ENCODE assay signal across 8 mouse cellular contexts in the genomic region with DNA sequence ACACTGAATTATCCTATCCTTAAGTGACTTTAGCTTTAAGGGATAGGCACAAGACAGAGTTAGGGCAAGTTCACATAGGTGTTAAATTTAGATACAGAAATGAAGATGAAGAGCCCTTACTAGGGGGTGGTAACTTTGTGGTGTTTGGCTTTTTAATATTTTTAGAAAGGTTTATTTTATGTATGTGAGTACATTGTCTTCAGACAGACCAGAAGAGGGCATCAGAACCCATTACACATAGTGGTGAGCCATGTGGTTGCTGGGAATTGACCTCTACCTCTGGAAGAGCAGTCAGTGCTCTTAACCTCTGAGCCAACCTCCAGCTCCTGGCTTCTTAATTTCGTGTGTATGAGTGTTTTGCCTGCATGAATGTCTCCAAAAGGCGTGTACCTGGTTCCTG. TPM values are rescaled to one million over a fixed set of nuclear protein-coding genes. Genes with fewer than 3 reads are reported as not detected.
DNase-seq lines count a peak whose midpoint lies in the region; ATAC-seq and TF ChIP-seq lines count a peak whose summit lies in the region.

No protein-coding gene starts in this region.

- no peak overlapping the region for H3ac ChIP-seq in myocyte (ENCODE audit: control insufficient read depth, insufficient read length)

- H3K4me3 ChIP-seq in kidney, adult 2 months (ENCODE audit: insufficient read depth, low read depth, low read length): no peak overlapping the region
- H3K4me3 ChIP-seq in embryonic facial prominence, embryonic 10.5 days: peak overlapping the region; percentile 84
- H3K4me3 ChIP-seq in kidney, embryonic 15.5 days (replicated peaks): peak overlapping the region; percentile 67; the same call in 1 of the 2 replicates
- peak overlapping the region; percentile 93 for H3K4me3 ChIP-seq in myocyte

- peak overlapping the region; percentile 71; the same call in 1 of the 2 replicates for H3K27ac ChIP-seq in kidney, adult 2 months (ENCODE audit: insufficient read depth, low read depth, low read length)
- no peak overlapping the region; the same call in 1 of the 2 replicates for H3K27ac ChIP-seq in embryonic facial prominence, embryonic 10.5 days (replicated peaks)
- H3K27ac ChIP-seq in kidney, embryonic 15.5 days: peak overlapping the region; percentile 51; the same call in 1 of the 2 replicates

- no peak for TF ChIP-seq POLR2A in kidney, adult 2 months (IDR thresholded peaks at IDR 0.05; ENCODE audit: low read depth, low read length)
- no peak for TF ChIP-seq POLR2A in myocyte (IDR thresholded peaks at IDR 0.05; ENCODE audit: insufficient read length, low read depth)

- TF ChIP-seq CTCF in kidney, adult 2 months (conservative IDR thresholded peaks at IDR 0.05; ENCODE audit: insufficient read depth, insufficient read length, low read depth, low read length): no peak

- 37% methylated on average over 2 of the region's 2 CpGs for WGBS in kidney, adult 2 months
- 60% methylated on average over 2 of the region's 2 CpGs for WGBS in embryonic facial prominence, embryonic 10.5 days
- 66% methylated on average over 2 of the region's 2 CpGs for WGBS in kidney, embryonic 15.5 days

- H3K9ac ChIP-seq in kidney, embryonic 15.5 days: peak overlapping the region; percentile 74; the same call in 1 of the 2 replicates

- peaks cover 45% of the 10 kb centered on the region for H3K79me2 ChIP-seq in myocyte (ENCODE audit: control insufficient read depth, insufficient read depth)

- ATAC-seq in kidney, embryonic 15.5 days (replicated peaks; ENCODE audit: low FRiP score): no peak

- H3K4me2 ChIP-seq in kidney, embryonic 15.5 days: peak overlapping the region; percentile 78
- H3K4me2 ChIP-seq in myocyte (ENCODE audit: low read depth): peak overlapping the region; percentile 83

- H3K36me3 ChIP-seq in kidney, adult 2 months (ENCODE audit: control insufficient read depth, insufficient read depth, low read length): no peaks in the 10 kb centered on the region; the same call in 1 of the 2 replicates
- peaks cover 56% of the 10 kb centered on the region for H3K36me3 ChIP-seq in embryonic facial prominence, embryonic 10.5 days (replicated peaks)
- H3K36me3 ChIP-seq in kidney, embryonic 15.5 days: peaks cover 52% of the 10 kb centered on the region
- peaks cover 16% of the 10 kb centered on the region for H3K36me3 ChIP-seq in myocyte (ENCODE audit: control insufficient read depth, insufficient read depth)

- peaks cover 3% of the 10 kb centered on the region; the same call in 1 of the 2 replicates for H3K4me1 ChIP-seq in kidney, adult 2 months (ENCODE audit: control insufficient read depth, insufficient read depth, low read length)
- peaks cover 22% of the 10 kb centered on the region for H3K4me1 ChIP-seq in embryonic facial prominence, embryonic 10.5 days
- H3K4me1 ChIP-seq in kidney, embryonic 15.5 days: peaks cover 20% of the 10 kb centered on the region

- DNase-seq in kidney, adult 2 months: peak; percentile 47
- no peak for DNase-seq in kidney, adult 18-20 months
- no peak for DNase-seq in embryonic facial prominence, embryonic 10.5 days (ENCODE audit: low spot score)
- DNase-seq in adrenal gland, postnatal 36 days: no peak
- no peak for DNase-seq in ovary, postnatal 14 days (ENCODE audit: low spot score)
- no peak for DNase-seq in layer of hippocampus, postnatal 25 days (ENCODE audit: extremely low spot score in 1 of 2, low spot score in 1 of 2)

- no peaks in the 10 kb centered on the region for H3K27me3 ChIP-seq in kidney, adult 2 months (replicated peaks; ENCODE audit: control insufficient read depth, insufficient read depth, low read length)
- H3K27me3 ChIP-seq in embryonic facial prominence, embryonic 10.5 days (replicated peaks; ENCODE audit: low read depth, poor library complexity, severe bottlenecking): no peaks in the 10 kb centered on the region
- H3K27me3 ChIP-seq in kidney, embryonic 15.5 days: no peaks in the 10 kb centered on the region
- no peaks in the 10 kb centered on the region for H3K27me3 ChIP-seq in myocyte (ENCODE audit: control insufficient read depth, insufficient read depth, insufficient read length)

- no peaks in the 10 kb centered on the region for H3K9me3 ChIP-seq in embryonic facial prominence, embryonic 10.5 days
- no peaks in the 10 kb centered on the region for H3K9me3 ChIP-seq in kidney, embryonic 15.5 days (replicated peaks)

TF ChIP-seq in myocyte, 11 proteins besides CTCF, POLR2A, EP300 and RAD21:
- TF ChIP-seq TCF12 (IDR thresholded peaks at IDR 0.05; ENCODE audit: insufficient read depth, poor library complexity, severe bottlenecking) (no peak), MAX (IDR thresholded peaks at IDR 0.05; ENCODE audit: low read depth) (peak; percentile 41)
TF ChIP-seq in myocyte: peak in this region for 1.

RNA-seq across cellular contexts. Expression of gene Rad1, which starts 1.4 kb away (rescaled TPM):
- 9.8 and 10.4 TPM in 2 replicates for polyA plus RNA-seq in kidney, adult 2 months (2012; rRNA removed)
- 53.9 and 58.2 TPM in 2 replicates for polyA plus RNA-seq in embryonic facial prominence, embryonic 10.5 days (2016; fragmentation: Nextera tagmentation; extraction: Ambion mirVana)
- 39.4 and 41.3 TPM in 2 replicates for polyA plus RNA-seq in kidney, embryonic 15.5 days (2015; fragmentation: Nextera tagmentation; extraction: Ambion mirVana)
- 16.6 TPM for polyA plus RNA-seq in myocyte (2012; fragmentation: generic; extraction: Trizol)
- 10 to 100 TPM; 14.5 to 14.9 TPM for total RNA-seq in adrenal gland, postnatal 36 days (2021)
- 10 to 100 TPM; 13.6 to 14.6 TPM for total RNA-seq in layer of hippocampus, postnatal 25 days (2021)

RNA-seq across cellular contexts. Expression of gene Brix1, which starts 1.5 kb away (rescaled TPM):
- 1.7 and 3.1 TPM in 2 replicates for polyA plus RNA-seq in kidney, adult 2 months (2012; rRNA removed)
- 134 and 138 TPM in 2 replicates for polyA plus RNA-seq in embryonic facial prominence, embryonic 10.5 days (2016; fragmentation: Nextera tagmentation; extraction: Ambion mirVana)
- polyA plus RNA-seq in kidney, embryonic 15.5 days (2015; fragmentation: Nextera tagmentation; extraction: Ambion mirVana): 104 and 129 TPM in 2 replicates
- 23.4 TPM for polyA plus RNA-seq in myocyte (2012; fragmentation: generic; extraction: Trizol)
- 10 to 100 TPM; 53.0 to 55.1 TPM for total RNA-seq in adrenal gland, postnatal 36 days (2021)
- total RNA-seq in layer of hippocampus, postnatal 25 days (2021): 10 to 100 TPM; 23.9 to 24.7 TPM

RNA-seq across cellular contexts. Expression of gene Dnajc21, which starts 16.9 kb away (rescaled TPM):
- polyA plus RNA-seq in kidney, adult 2 months (2012; rRNA removed): 2.4 and 3.2 TPM in 2 replicates
- polyA plus RNA-seq in embryonic facial prominence, embryonic 10.5 days (2016; fragmentation: Nextera tagmentation; extraction: Ambion mirVana): 11.6 and 13.0 TPM in 2 replicates
- polyA plus RNA-seq in kidney, embryonic 15.5 days (2015; fragmentation: Nextera tagmentation; extraction: Ambion mirVana): 12.6 and 12.9 TPM in 2 replicates
- polyA plus RNA-seq in myocyte (2012; fragmentation: generic; extraction: Trizol): 16.6 TPM
- total RNA-seq in adrenal gland, postnatal 36 days (2021): 10 to 100 TPM; 39.6 to 46.3 TPM
- total RNA-seq in layer of hippocampus, postnatal 25 days (2021): 10 to 100 TPM; 21.1 to 23.8 TPM
